Mouse (Mus musculus): ENCODE results near the gene Micu1. TPM values are rescaled to one million over a fixed set of nuclear protein-coding genes. Genes with fewer than 3 reads are reported as not detected.
"Not testable (repeated sequence)": the region's sequence is repeated elsewhere in the genome, so short reads cannot be mapped to it uniquely, and the experiment has no call there.

Micu1 gene
- total RNA-seq, 2 experiments from 2014 or later = 26.3 to 26.5 TPM

- ATAC-seq (replicated peaks; ENCODE audit: low FRiP score, low TSS enrichment, poor library complexity, severe bottlenecking) = 0 out of 2 replicates have a peak, but pooled peaks have one; percentile 21
Measured at GRCm38 (mm10) chr10:59873206-59873605, 170.9 kb downstream of the Micu1 start.

- ATAC-seq (replicated peaks; ENCODE audit: low FRiP score, low TSS enrichment, poor library complexity, severe bottlenecking) = peak; percentile 85
Measured at GRCm38 (mm10) chr10:59873613-59874012, 171.3 kb downstream of the Micu1 start.

- ATAC-seq (replicated peaks; ENCODE audit: low FRiP score, low TSS enrichment, poor library complexity, severe bottlenecking) = peak; percentile 36
Measured at GRCm38 (mm10) chr10:59875396-59875795, 173.1 kb downstream of the Micu1 start.

- not testable (repeated sequence) for ATAC-seq (replicated peaks; ENCODE audit: low FRiP score, low TSS enrichment, poor library complexity, severe bottlenecking)
Measured at GRCm38 (mm10) chr10:59876698-59877097, 174.4 kb downstream of the Micu1 start.

GRCm38 (mm10) chr10:59877421-59878117, 175.3 kb downstream of the Micu1 start:
- no peak for ATAC-seq (replicated peaks; ENCODE audit: low FRiP score, low TSS enrichment, poor library complexity, severe bottlenecking)

GRCm38 (mm10) chr10:59878823-59879222, 176.5 kb downstream of the Micu1 start:
- ATAC-seq (replicated peaks; ENCODE audit: low FRiP score, low TSS enrichment, poor library complexity, severe bottlenecking) = peak; percentile 17

GRCm38 (mm10) chr10:59879255-59880028, 177.2 kb downstream of the Micu1 start, which contains the start of gene Dnajb12:
Gene Dnajb12, plus strand, starts transcription at chr10:59879556.
- peak; percentile 79 for ATAC-seq (replicated peaks; ENCODE audit: low FRiP score, low TSS enrichment, poor library complexity, severe bottlenecking)

GRCm38 (mm10) chr10:59880029-59880386, 177.7 kb downstream of the Micu1 start:
- no peak for ATAC-seq (replicated peaks; ENCODE audit: low FRiP score, low TSS enrichment, poor library complexity, severe bottlenecking)

- ATAC-seq (replicated peaks; ENCODE audit: low FRiP score, low TSS enrichment, poor library complexity, severe bottlenecking) = no peak
Measured at GRCm38 (mm10) chr10:59880837-59881236, 178.6 kb downstream of the Micu1 start.

GRCm38 (mm10) chr10:59884327-59885173, 182.3 kb downstream of the Micu1 start:
- ATAC-seq (replicated peaks; ENCODE audit: low FRiP score, low TSS enrichment, poor library complexity, severe bottlenecking) = no peak

- peak; percentile 52 for ATAC-seq (replicated peaks; ENCODE audit: low FRiP score, low TSS enrichment, poor library complexity, severe bottlenecking)
Measured at GRCm38 (mm10) chr10:59885174-59886080, 183.2 kb downstream of the Micu1 start.

GRCm38 (mm10) chr10:59886081-59886466, 183.8 kb downstream of the Micu1 start:
- no peak for ATAC-seq (replicated peaks; ENCODE audit: low FRiP score, low TSS enrichment, poor library complexity, severe bottlenecking)

- no peak for ATAC-seq (replicated peaks; ENCODE audit: low FRiP score, low TSS enrichment, poor library complexity, severe bottlenecking)
Measured at GRCm38 (mm10) chr10:59887432-59887831, 185.2 kb downstream of the Micu1 start.

- ATAC-seq (replicated peaks; ENCODE audit: low FRiP score, low TSS enrichment, poor library complexity, severe bottlenecking) = no peak
Measured at GRCm38 (mm10) chr10:59889339-59889738, 187.1 kb downstream of the Micu1 start.

GRCm38 (mm10) chr10:59889953-59890751, 187.9 kb downstream of the Micu1 start:
- no peak for ATAC-seq (replicated peaks; ENCODE audit: low FRiP score, low TSS enrichment, poor library complexity, severe bottlenecking)

GRCm38 (mm10) chr10:59892977-59893376, 190.7 kb downstream of the Micu1 start:
- peak; percentile 19; the same call in 1 of the 2 replicates for ATAC-seq (replicated peaks; ENCODE audit: low FRiP score, low TSS enrichment, poor library complexity, severe bottlenecking)

GRCm38 (mm10) chr10:59894251-59895160, 192.2 kb downstream of the Micu1 start:
- peak; percentile 54 for ATAC-seq (replicated peaks; ENCODE audit: low FRiP score, low TSS enrichment, poor library complexity, severe bottlenecking)
